Mouse (Mus musculus) left cerebral cortex, adult 6 months (tissue): ENCODE measurements around the gene Coch. TPM values are rescaled to one million over a fixed set of nuclear protein-coding genes. Genes with fewer than 3 reads are reported as not detected.

Experiments
- long read RNA-seq, 2 experiments: library from polyadenylated mRNA; unstranded; transcript quantifications; one replicate each; pipeline ENCODE4 v2.0.0; 2019 to 2020
- polyA plus RNA-seq: library from polyadenylated mRNA; unstranded; fragments of <200 nt; fragmentation: Nextera tagmentation; gene quantifications from 2 replicates; pipeline ENCODE4 v1.2.3, GENCODE M21; 2021

Coch gene
- 33.2 and 36.5 TPM in 2 replicates for polyA plus RNA-seq
- long read RNA-seq, experiment 1, transcript Coch-202 (11 exons, 2,681 nt): minor isoform, 75 of 335 reads
- long read RNA-seq, experiment 1, transcript Coch-201 (12 exons, 2,456 nt): major isoform, 187 of 335 reads
- long read RNA-seq, experiment 1, partial matches to known transcripts: 38 of 335 reads
- long read RNA-seq, experiment 1, other reads (novel, unspliced or antisense): 35 of 335 reads
- long read RNA-seq, experiment 2, transcript Coch-201 (12 exons, 2,456 nt): major isoform, 27 of 55 reads
- long read RNA-seq, experiment 2, transcript Coch-202 (11 exons, 2,681 nt): minor isoform, 9 of 55 reads
- long read RNA-seq, experiment 2, partial matches to known transcripts: 17 of 55 reads
- long read RNA-seq, experiment 2, other reads (novel, unspliced or antisense): 2 of 55 reads

GRCm38 (mm10) chr12:51593229-51594029 lies at the start of gene Coch:
Gene Coch (plus strand): TSS chr12:51593341.

Other genes starting within 250 kb of the Coch start
- gene G2e3, start 245.3 kb upstream of the Coch start, polyA plus RNA-seq: 1.9 and 2.2 TPM in 2 replicates
- gene Scfd1, start 215.8 kb upstream of the Coch start, polyA plus RNA-seq: 23.3 and 37.8 TPM in 2 replicates
- gene Ap4s1, start 97.7 kb downstream of the Coch start, polyA plus RNA-seq: 90.9 and 96.9 TPM in 2 replicates
- gene Strn3, start 98.6 kb downstream of the Coch start, polyA plus RNA-seq: 11.3 and 11.8 TPM in 2 replicates
- gene Hectd1, start 236.2 kb downstream of the Coch start, polyA plus RNA-seq: 12.5 and 15.7 TPM in 2 replicates